Mouse (Mus musculus): ENCODE data around the gene Mbnl1. TPM values are rescaled to one million over a fixed set of nuclear protein-coding genes. Genes with fewer than 3 reads are reported as not detected.

The Mbnl1 gene
- 163 and 238 TPM in 2 replicates for polyA plus RNA-seq (2012)

DNA sequence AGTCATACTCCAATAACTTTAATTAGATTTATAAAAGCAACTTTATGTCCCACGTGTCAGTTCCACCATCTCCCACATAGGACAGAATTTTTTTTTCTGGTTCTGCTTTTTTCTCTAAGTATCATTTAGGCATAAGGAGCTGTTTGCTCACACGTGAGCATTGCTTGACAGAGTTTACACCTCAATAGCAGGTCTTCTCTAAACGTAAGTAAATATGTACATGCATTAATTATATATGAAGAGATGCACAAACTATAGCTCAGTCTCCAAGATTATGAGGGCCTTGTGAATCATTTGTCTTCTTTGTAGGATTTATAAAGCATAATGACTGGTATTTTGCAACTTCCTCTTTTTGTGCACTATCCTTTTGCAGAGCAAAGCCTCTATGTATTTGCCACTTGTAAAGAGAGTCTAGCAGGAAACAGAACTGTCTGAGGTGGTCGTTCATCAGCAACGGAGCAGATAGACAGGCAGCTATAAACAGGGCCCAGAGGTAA, at the start of gene Mbnl1:
Mbnl1 (plus strand) TSS at position 150 of the 497 bp plus-strand sequence.
- no peak for TF ChIP-seq GATA1 (IDR thresholded peaks at IDR 0.05; ENCODE audit: low read length)

DNA sequence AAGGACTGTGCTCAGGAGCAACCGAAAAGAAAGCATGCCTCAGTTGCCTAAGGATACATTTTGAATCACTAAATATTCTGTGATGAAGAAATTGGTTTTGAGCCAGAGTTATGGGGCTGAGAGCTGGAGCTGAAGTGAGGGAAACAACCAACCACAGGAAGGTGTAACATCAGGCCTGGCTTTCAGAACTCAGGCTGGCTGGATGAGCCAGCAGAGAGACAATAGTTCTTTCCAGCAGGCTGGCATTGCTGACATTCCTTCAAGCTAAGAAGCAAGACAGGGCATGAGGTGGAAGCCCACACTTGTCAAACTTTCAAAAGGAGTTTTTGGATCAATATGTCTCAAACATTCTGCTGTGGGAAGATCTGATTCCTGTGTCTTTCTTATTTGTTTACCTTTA, 48.5 kb upstream of the Mbnl1 start:
- no peak for TF ChIP-seq GATA1 (IDR thresholded peaks at IDR 0.05; ENCODE audit: low read length)

DNA sequence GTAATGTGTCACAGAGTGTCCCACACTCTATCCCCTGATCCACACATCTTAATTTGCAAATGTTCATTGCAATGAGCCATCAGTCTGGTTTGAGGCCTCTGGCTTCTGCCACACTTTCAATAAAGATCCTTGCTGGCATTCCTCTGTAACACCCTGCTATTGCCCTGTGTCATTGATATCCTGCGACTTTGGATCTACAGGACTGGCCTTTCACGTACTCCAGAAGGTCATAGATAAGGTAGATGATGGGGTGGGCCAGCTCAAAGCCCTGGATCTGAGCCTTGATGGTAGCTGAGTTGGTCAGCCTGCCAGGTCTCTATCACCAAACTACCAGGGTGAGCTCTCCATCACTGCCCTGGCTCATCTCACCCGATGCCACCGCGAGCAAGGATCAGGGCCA, 43.6 kb upstream of the Mbnl1 start:
- TF ChIP-seq GATA1 (IDR thresholded peaks at IDR 0.05; ENCODE audit: low read length): no peak

DNA sequence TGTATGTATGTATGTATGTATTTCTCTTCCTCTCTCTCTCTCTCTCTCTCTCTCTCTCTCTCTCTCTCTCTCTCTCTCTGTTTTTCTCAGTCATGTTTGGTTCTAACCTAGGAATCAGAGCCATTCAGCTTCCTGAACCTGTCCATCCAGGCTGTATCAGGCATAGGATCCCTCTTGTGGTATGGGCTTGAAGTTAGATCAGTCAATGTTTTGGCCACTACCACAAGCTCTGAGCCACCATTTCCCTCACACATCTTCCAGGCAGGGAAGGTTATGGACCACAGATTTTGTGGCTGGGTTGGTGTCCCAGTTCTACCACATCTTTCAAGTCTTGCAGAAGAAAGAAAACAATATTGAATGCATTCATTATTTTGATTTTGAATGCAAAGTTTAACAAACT, 35.4 kb upstream of the Mbnl1 start:
- TF ChIP-seq GATA1 (IDR thresholded peaks at IDR 0.05; ENCODE audit: low read length): no peak

DNA sequence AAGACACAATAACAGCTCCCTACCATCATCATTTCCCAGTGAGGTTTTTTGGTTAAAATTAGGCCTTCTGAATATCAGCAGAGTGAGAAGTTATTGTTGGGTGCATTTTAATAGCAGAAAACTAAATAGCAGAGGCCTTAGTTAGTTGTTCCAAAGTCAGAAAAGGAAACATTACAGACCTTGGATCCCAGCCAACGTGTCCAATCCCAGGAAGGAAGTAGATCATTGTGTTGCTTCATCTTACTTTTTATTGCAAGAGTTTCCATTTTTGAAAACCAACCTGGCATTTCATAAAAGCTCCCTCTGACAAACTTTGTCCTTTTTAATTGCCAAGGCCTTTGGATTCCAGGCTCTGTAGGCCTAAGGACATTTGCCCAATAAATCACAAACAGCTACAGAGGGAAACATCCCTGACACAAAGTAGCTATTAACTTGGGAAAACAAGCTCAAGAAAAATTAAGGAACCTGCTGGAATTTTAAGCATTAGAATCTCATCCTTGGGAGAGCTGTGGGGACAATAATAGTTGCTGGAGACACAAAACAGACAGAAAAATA, 34.9 kb upstream of the Mbnl1 start:
- no peak for TF ChIP-seq GATA1 (IDR thresholded peaks at IDR 0.05; ENCODE audit: low read length)

DNA sequence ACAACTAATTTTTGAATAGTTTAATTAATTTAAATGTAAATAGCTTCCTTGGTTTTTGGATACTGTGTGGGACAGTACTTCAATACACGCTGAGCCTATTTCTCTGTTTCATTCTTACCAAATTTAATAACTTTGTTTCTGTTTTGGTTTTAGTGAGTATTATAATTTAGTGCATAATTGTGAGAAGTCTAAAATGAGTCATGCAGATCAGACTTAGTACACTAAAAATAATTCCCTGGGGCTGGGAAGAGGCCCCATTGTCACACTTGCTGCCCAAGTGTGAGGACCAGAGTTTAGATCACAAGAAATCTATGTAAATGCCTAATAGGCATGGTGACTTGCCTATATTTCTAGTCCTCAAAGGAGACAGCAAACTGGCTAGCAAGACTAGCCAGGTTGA, 33.9 kb upstream of the Mbnl1 start:
- no peak for TF ChIP-seq GATA1 (IDR thresholded peaks at IDR 0.05; ENCODE audit: low read length)

DNA sequence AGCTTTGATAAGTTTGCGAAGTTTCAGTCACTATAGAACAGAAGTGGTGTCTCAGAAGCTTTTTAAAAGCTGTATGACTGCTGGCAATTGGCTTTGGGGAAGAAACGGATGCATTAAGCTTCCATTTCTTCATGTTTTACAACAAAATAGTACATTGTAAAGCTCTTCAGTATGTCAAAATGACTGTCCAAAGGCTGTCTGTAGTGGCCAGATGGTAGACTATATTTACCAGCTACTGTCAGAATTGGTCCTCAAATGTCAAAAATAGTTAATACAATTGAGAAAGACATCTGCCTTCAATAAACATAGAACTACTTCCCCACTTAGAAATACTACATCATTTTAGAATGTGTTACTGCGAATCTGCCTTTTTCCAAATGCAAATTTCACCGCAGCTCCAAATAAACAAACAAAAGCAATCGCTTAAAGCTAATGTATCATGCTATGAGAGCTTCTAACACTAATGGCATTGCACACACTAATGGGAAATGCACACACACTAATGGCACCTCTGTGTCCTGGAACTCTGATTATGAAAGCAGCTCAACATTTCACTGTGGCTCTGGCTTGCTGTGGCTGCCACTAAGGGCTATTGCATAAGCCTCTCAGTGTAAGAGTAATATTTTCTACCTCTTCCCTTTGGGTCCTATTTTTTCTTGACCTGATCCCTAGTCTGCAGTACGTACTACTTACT, 10.7 kb upstream of the Mbnl1 start:
- TF ChIP-seq GATA1 (IDR thresholded peaks at IDR 0.05; ENCODE audit: low read length): no peak

DNA sequence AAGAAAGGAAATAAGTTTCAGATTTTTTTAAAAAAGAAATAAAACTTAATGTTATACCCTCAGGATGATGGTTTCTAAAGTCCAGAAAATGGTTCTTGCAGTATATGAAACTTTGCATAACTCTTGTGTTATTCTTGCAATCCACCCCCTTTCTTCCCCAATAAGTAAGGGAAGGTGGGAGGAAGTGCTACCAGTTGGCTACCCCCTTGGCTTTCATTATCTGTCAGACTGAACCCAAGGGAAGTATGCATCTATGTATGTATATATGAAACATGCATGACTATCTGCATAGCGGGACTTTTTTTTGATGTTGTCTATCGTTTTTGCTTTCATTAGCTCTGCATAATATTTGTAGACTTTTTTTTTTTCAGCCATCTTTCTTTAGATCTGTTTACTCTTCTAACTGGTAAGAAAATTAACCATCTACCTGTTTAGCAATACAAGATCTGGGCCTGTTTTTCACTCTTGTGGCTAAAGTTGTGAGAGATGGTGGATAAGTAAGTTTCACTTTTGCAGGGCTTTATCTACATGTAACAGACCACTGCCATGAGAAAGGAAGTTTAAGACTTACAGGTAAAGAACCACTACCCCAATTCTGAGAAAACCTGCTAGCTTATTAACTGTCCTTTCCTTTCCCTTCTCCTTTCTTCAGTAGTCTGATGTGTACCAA, 484 bp upstream of the Mbnl1 start:
- TF ChIP-seq GATA1 (IDR thresholded peaks at IDR 0.05; ENCODE audit: low read length): no peak

DNA sequence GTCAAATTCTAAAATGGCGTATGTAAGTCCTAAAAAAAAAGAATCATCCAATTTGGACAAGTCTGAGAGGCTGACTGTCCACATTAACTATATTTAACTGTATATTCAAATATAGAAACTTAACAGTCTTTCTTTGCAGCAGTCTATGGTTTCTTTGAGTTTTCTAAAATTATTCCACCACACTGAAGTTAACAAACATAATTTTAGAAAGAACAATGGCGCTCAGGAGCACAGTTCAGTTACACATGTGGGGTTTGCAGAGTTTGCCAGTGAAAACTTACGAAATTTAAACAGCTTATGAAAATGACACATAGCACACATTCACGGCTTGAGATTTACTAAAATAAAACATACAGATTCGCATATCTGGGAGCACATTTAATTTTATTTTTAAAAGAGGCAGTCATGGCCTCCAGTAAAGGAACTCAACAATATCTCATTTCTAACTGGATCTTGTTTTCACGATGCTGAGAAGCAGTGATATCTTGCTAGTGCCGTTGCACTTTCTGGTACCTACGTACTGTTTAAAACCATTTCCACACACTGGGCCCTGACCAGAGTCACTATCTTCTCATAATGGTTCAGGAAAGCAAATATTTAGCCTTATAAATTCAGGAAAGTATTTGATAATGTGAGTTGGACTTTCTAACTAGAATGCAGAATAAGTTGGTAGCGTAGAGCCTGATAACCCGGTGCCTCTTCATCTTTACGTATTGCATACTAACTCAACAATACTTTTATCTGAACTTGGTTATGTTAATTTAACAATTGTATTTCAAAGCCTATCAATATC, 1.4 kb downstream of the Mbnl1 start:
- no peak for TF ChIP-seq GATA1 (IDR thresholded peaks at IDR 0.05; ENCODE audit: low read length)

DNA sequence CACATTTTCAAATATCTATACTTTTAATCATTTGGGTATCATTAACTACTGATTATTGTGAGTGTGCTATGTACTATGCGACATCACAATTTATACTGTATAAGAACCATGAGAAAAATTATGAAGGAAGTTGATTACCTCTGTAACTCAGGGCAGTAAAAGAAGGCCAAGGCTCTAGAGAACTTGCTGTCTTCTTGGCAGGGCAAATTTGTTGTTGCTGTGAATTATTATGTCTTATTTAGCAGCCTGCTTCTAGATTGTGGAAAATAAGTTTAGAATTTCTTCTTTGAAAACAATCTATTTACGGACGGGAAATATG, 2.0 kb downstream of the Mbnl1 start:
- no peak for TF ChIP-seq GATA1 (IDR thresholded peaks at IDR 0.05; ENCODE audit: low read length)

DNA sequence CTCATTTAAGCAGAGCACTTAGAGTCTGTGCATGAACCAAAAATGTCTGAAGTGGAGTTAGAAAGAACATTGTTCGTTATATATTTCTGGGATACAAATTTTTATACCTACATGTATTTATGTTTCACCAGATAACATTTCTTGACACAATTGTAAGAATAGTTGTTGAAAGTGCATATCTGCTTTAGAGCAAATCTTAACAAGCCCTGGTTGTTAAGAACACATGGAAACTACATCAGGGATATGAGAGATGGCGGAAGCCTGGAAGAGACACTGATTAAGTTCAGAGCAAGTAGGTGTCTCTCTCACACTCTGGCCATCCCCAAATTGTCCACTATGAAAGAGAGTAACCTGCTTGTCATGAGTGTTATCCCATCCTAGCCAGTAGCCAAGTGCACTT, 2.4 kb downstream of the Mbnl1 start:
- no peak for TF ChIP-seq GATA1 (IDR thresholded peaks at IDR 0.05; ENCODE audit: low read length)

DNA sequence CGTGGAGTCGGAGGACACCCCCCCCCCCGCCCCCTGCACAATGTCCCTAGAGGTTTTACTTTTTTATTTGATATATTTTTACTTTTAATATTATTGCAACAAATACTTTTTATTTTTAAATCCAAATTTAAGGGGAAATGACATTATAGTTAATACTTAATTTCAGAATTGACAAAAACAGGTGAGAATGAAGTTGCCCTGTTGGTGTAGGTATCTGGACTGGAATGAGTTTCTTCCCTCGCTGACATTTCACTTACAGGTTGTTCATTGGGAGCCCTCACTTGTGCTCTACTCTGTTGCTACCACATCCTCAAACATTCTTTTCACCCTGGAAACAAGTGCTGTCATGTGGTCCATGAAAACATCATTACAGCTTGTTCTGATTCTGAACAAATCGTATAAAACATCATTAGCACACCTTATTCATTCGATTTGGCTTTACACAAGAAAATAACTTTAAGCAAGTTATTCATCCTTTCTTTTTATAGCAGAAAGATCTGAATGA, 4.2 kb downstream of the Mbnl1 start:
- TF ChIP-seq GATA1 (IDR thresholded peaks at IDR 0.05; ENCODE audit: low read length): no peak

DNA sequence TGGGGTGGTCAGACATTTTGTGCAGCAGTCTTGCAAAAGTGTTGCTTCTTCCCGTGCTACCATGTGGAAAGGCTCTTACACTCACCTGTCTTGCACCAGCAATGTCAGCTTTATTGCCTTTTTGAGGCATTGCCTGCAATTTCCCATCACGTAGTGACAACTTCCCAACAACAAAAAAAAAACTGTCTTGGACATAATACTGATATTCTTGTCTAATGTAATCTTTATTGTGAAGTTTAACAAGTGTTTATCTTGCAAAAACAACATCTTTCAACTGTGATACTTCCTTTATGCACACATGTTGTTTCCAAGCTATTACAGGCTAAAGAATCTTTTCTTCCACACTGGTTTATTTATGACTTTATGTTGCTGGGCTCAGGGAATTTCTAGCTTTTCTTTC, 5.8 kb downstream of the Mbnl1 start:
- TF ChIP-seq GATA1 (IDR thresholded peaks at IDR 0.05; ENCODE audit: low read length): no peak

DNA sequence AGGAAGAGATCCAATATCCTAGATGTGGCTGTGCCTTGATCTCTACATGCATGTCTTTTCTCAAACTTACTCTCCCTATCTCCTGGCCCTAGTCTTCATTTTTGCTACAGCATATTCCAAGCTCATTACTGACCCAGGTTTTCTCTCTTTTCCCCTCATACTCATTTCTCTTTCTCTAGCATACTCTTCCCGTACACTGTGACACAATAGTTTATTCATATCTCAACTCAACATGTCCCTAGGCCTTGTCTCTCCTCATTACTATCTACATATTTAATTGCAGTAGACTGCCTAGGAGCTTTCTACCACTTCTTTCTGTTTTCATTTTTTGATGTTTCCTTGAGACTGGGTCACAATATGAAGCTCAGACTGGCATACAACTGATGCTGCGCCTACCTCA, 8.1 kb downstream of the Mbnl1 start:
- TF ChIP-seq GATA1 (IDR thresholded peaks at IDR 0.05; ENCODE audit: low read length): no peak

DNA sequence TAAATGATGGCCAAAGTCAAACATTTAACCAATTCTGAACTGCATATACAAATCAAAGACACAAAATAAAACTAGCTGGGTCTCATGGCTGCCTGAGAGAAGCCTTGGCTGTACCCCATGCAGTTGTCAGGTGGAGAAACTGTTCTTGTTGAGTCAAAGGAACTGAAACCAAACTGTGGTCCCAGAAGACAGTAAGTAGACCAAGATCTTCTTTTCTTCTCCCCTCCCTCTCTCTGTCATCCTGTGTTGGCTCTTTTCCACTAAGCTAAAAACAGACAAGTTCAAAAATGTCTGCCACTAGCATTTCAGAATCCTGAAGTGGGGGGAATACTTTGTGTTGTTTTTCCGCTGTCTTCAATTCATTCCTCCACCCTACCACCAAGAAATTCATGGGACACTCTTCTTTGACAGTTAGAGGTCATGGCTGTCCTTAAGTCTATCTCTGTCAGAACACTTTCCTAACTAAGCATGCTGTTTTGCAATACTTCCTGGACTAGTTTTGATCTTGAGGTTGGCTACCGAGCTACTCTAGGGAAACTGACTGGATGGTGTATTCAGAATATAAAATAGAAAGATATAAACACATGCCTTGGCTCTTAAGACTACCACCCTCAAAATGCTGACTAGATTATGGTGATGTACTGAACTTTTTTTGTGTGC, 9.2 kb downstream of the Mbnl1 start:
- no peak for TF ChIP-seq GATA1 (IDR thresholded peaks at IDR 0.05; ENCODE audit: low read length)
